Mouse (Mus musculus): ENCODE measurements at regions not wholly inside any gene's neighbourhood (a gene's known extent, or its start where the extent isn't known, plus 50 kb on each side); places are given as distances from the start of the nearest gene placed in this dataset.

DNA sequence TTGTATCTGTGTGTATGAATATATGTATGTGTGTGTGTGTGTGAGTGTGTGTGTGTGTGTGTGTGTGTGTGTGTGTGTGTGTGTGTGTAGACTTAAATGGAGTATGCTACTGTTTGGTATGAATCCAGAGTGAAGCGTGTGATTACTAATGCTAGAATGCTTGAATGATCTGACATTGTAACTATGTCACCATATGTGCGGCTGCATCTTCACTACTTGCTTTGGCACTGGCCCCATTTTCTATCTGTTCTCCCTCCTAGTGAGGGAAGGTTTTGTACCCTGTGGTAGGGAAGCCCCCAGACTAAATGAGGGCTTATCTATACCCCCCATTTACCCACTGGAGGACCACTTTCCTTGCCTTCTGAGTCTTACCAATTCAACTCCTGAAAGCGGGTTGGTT is 74.2 kb upstream of the Olig3 start:
- no peak for TF ChIP-seq MAX (IDR thresholded peaks at IDR 0.05; ENCODE audit: low read depth)
- no peak for TF ChIP-seq POLR2A (IDR thresholded peaks at IDR 0.05; ENCODE audit: insufficient read length, low read depth)
- TF ChIP-seq REST (IDR thresholded peaks at IDR 0.05; ENCODE audit: insufficient read depth, insufficient read length), result no peak
